Mouse (Mus musculus): ENCODE results near the gene Tango6. TPM values are rescaled to one million over a fixed set of nuclear protein-coding genes. Genes with fewer than 3 reads are reported as not detected.

Gene Tango6
- total and polyA plus RNA-seq, 2 experiments from 2014 or later = 4.0 to 13.5 TPM

DNA sequence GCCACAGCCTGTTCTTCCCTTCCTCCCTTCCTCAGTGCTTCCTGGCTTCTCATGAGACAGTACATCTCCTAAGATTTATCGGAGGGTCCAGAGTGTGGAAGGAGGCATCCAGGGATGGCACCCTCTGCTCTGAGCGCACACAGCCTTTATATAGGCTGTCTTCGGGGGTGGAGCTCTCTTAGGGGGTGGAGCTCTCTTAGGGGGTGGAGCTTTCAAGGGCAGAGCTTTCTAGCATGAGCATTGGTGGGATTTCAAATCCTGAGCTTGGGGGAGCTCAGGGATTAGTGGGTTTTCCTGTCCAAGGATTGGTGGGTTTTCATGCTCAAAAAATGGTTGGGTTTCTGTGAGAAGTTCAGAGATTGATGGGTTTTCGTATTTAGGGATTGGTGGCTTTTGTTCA, 124.6 kb downstream of the Tango6 start:
- Histone ChIP-seq H3K9me3 (replicated peaks; ENCODE audit: control insufficient read depth, low read length) (0 out of 2 replicates have a peak, but pooled peaks cover 5% of the 10 kb centered on the region), H3K27me3 (ENCODE audit: control insufficient read depth, insufficient read depth, low read length) (no peaks in the 10 kb centered on the region), H3K36me3 (replicated peaks; ENCODE audit: control insufficient read depth, insufficient read depth, low read length) (no peaks in the 10 kb centered on the region), H3K4me3 (ENCODE audit: low read depth, low read length) (no peak overlapping the region), H3K27ac (ENCODE audit: low read depth) (no peak overlapping the region), H3K4me2 (ENCODE audit: low read depth, low read length) (no peak overlapping the region), H3K9ac (replicated peaks; ENCODE audit: low read depth, low read length) (no peak overlapping the region), H3K4me1 (ENCODE audit: control insufficient read depth, insufficient read depth) (peaks cover 6% of the 10 kb centered on the region; the same call in 1 of the 2 replicates)
- DNase-seq (ENCODE audit: low spot score) (no peak), ATAC-seq (ENCODE audit: insufficient read depth, low read depth) (no peak)
- 96% methylated on average over 4 of the region's 4 CpGs for WGBS
- no peak for TF ChIP-seq CTCF (IDR thresholded peaks at IDR 0.05; ENCODE audit: low read depth)
- TF ChIP-seq EP300 (IDR thresholded peaks at IDR 0.05; ENCODE audit: low read depth) = no peak

- Histone ChIP-seq H3K4me3 (ENCODE audit: low read depth, low read length) (no peak overlapping the region), H3K4me1 (ENCODE audit: control insufficient read depth, insufficient read depth) (peaks cover 6% of the 10 kb centered on the region; the same call in 1 of the 2 replicates), H3K9ac (replicated peaks; ENCODE audit: low read depth, low read length) (no peak overlapping the region), H3K27ac (ENCODE audit: low read depth) (no peak overlapping the region), H3K4me2 (ENCODE audit: low read depth, low read length) (no peak overlapping the region), H3K9me3 (replicated peaks; ENCODE audit: control insufficient read depth, low read length) (0 out of 2 replicates have a peak, but pooled peaks cover 5% of the 10 kb centered on the region), H3K27me3 (ENCODE audit: control insufficient read depth, insufficient read depth, low read length) (no peaks in the 10 kb centered on the region), H3K36me3 (replicated peaks; ENCODE audit: control insufficient read depth, insufficient read depth, low read length) (no peaks in the 10 kb centered on the region)
- TF ChIP-seq EP300 (IDR thresholded peaks at IDR 0.05; ENCODE audit: low read depth) = no peak
- 0 out of 2 replicates have a peak, but pooled peaks have one; percentile 1 for TF ChIP-seq CTCF (IDR thresholded peaks at IDR 0.05; ENCODE audit: low read depth)
- WGBS = 51% methylated on average over 9 of the region's 9 CpGs
- DNase-seq (ENCODE audit: low spot score) (no peak), ATAC-seq (ENCODE audit: insufficient read depth, low read depth) (no peak)
These were observed 126.9 kb downstream of the Tango6 start for GRCm38 (mm10) chr8:106809726-106810125.

GRCm38 (mm10) chr8:106810406-106810805, 127.5 kb downstream of the Tango6 start:
- H3K27ac ChIP-seq (ENCODE audit: low read depth) = no peak overlapping the region
- no peak overlapping the region for H3K4me3 ChIP-seq (ENCODE audit: low read depth, low read length)
- no peak overlapping the region for H3K9ac ChIP-seq (replicated peaks; ENCODE audit: low read depth, low read length)
- no peak for TF ChIP-seq EP300 (IDR thresholded peaks at IDR 0.05; ENCODE audit: low read depth)
- no peak for TF ChIP-seq CTCF (IDR thresholded peaks at IDR 0.05; ENCODE audit: low read depth)
- H3K4me1 ChIP-seq (ENCODE audit: control insufficient read depth, insufficient read depth) = peaks cover 6% of the 10 kb centered on the region; the same call in 1 of the 2 replicates
- H3K36me3 ChIP-seq (replicated peaks; ENCODE audit: control insufficient read depth, insufficient read depth, low read length) = no peaks in the 10 kb centered on the region
- ATAC-seq (ENCODE audit: insufficient read depth, low read depth) (no peak), DNase-seq (ENCODE audit: low spot score) (no peak)
- no peaks in the 10 kb centered on the region for H3K27me3 ChIP-seq (ENCODE audit: control insufficient read depth, insufficient read depth, low read length)
- H3K9me3 ChIP-seq (replicated peaks; ENCODE audit: control insufficient read depth, low read length) = 0 out of 2 replicates have a peak, but pooled peaks cover 4% of the 10 kb centered on the region
- no peak overlapping the region for H3K4me2 ChIP-seq (ENCODE audit: low read depth, low read length)
- 81% methylated on average over 7 of the region's 7 CpGs for WGBS

DNA sequence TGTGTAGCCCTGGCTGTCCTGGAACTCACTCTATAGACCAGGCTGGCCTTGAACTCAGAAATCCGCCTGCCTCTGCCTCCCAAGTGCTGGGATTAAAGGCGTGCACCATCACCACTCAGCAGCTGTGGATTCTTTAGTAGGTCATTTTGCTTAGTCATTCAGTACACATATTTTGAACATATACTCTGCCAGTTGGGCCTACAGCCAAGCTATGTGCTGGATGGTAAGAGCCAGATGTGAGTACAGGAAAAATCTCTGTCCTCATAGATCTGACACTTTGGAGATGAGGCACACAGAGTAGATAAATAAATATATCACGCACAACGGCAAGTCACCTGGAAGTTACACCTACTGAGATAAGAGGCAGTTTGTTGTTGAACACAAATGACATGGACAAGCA, 129.7 kb downstream of the Tango6 start:
- Histone ChIP-seq H3K9me3 (replicated peaks; ENCODE audit: control insufficient read depth, low read length) (no peaks in the 10 kb centered on the region), H3K4me3 (ENCODE audit: low read depth, low read length) (no peak overlapping the region), H3K27me3 (ENCODE audit: control insufficient read depth, insufficient read depth, low read length) (no peaks in the 10 kb centered on the region), H3K4me1 (ENCODE audit: control insufficient read depth, insufficient read depth) (peaks cover 12% of the 10 kb centered on the region), H3K4me2 (ENCODE audit: low read depth, low read length) (no peak overlapping the region), H3K9ac (replicated peaks; ENCODE audit: low read depth, low read length) (no peak overlapping the region), H3K27ac (ENCODE audit: low read depth) (no peak overlapping the region), H3K36me3 (replicated peaks; ENCODE audit: control insufficient read depth, insufficient read depth, low read length) (no peaks in the 10 kb centered on the region)
- DNase-seq (ENCODE audit: low spot score) (no peak), ATAC-seq (ENCODE audit: insufficient read depth, low read depth) (no peak)
- TF ChIP-seq EP300 (IDR thresholded peaks at IDR 0.05; ENCODE audit: low read depth) (no peak), CTCF (IDR thresholded peaks at IDR 0.05; ENCODE audit: low read depth) (no peak)
- WGBS = 59% methylated on average over 4 of the region's 4 CpGs

DNA sequence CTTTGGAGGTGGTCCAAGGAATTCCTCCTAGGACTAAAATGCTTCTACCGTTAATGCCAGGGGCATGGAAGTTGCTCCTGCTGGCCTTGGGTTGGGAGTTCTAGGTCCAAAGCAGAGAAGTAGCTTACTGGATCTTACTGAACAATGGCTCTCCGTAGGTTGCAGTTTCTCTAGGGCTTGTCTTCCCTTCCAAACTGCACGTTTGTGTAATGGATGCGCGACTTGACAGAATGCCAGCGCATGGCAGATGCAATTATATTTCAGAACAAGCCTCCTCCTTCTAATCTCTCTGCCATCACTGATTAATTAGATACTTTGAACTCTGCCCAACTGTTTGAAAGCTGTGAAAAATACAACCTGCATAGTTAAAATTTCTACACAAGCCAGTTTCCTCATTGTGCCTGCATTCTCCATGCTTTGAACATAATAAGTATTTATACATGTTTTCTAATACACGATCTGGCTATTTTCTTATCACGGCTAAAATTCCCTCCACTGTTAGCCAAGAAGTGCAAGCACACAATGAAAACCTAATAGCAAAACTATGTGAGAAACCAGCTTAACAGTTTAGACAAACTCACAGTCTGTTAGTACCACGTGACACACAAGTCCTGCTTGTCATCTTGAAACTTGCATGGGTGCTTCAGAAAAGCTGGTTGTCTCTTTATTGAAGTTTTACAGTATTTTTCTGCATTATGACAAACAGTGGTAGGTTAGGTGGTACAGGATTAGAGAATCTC, 133.7 kb downstream of the Tango6 start:
- no peak for TF ChIP-seq EP300 (IDR thresholded peaks at IDR 0.05; ENCODE audit: low read depth)
- TF ChIP-seq CTCF (IDR thresholded peaks at IDR 0.05; ENCODE audit: low read depth) = no peak
- Histone ChIP-seq H3K27me3 (ENCODE audit: control insufficient read depth, insufficient read depth, low read length) (no peaks in the 10 kb centered on the region), H3K4me2 (ENCODE audit: low read depth, low read length) (no peak overlapping the region), H3K9ac (replicated peaks; ENCODE audit: low read depth, low read length) (no peak overlapping the region), H3K4me3 (ENCODE audit: low read depth, low read length) (no peak overlapping the region), H3K9me3 (replicated peaks; ENCODE audit: control insufficient read depth, low read length) (no peaks in the 10 kb centered on the region), H3K4me1 (ENCODE audit: control insufficient read depth, insufficient read depth) (peaks cover 12% of the 10 kb centered on the region), H3K36me3 (replicated peaks; ENCODE audit: control insufficient read depth, insufficient read depth, low read length) (0 out of 2 replicates have a peak, but pooled peaks cover 3% of the 10 kb centered on the region), H3K27ac (ENCODE audit: low read depth) (peak overlapping the region; percentile 27; the same call in 1 of the 2 replicates)
- WGBS = 71% methylated on average over 9 of the region's 9 CpGs
- ATAC-seq (ENCODE audit: insufficient read depth, low read depth) (no peak), DNase-seq (ENCODE audit: low spot score) (no peak)
